Mouse (Mus musculus) layer of hippocampus, adult 2 months (tissue): Measurements from ENCODE around the gene Cpsf2. TPM values are rescaled to one million over a fixed set of nuclear protein-coding genes. Genes with fewer than 3 reads are reported as not detected.
A peak's percentile ranks its signal among the peaks of the same experiment; 100 is the strongest.

ENCODE experiments used
- DNase-seq, 2 experiments: peaks; one replicate each; pipeline ENCODE4 v3.0.0; 2022; ENCODE audit warnings: low spot score in 2 of 2
- H3K27ac ChIP-seq: fragments of 200-600 bp; 2 replicates; pipeline ENCODE4 v1.8.1; 2022
- H3K4me3 ChIP-seq: fragments of 200-600 bp; 2 replicates; pipeline ENCODE4 v1.8.1; 2022; ENCODE audit warnings: mild to moderate bottlenecking
- CTCF ChIP-seq: fragments of 200-600 bp; conservative IDR thresholded peaks from 2 replicates; pipeline ENCODE4 v1.8.1; 2022; ENCODE audit warnings: antibody characterized with exemption, mild to moderate bottlenecking, moderate library complexity
- total RNA-seq, 2 experiments: library from RNA; stranded (reverse); gene quantifications; 2 replicates each; pipeline ENCODE4 v1.2.3; 2021

Cpsf2 gene
- total RNA-seq, 2 experiments from 2014 or later = 26.3 to 27.4 TPM

DNA sequence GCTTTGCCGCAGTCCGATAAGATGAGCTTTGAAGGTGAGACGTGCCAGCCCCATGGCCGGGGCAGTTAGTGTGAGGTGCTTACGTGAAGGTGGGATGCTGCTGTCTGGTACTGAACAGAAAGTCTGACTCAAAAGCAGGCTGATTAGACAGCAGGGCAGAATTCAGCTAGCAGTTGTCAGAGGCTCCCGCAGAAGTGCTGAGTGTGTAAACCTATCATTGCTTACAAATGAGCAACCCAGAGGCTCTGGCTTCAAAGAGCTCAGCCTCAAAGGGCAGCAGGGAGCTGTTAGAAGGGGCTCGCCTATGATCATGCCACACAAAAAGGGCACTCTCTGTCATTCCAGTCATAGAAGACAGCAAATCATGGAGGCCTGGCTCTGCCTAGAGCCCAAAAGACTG lies 66.5 kb downstream of the Cpsf2 start:
- no peak for DNase-seq
- Histone ChIP-seq H3K4me3 (no peak overlapping the region), H3K27ac (no peak overlapping the region)
- TF ChIP-seq CTCF = no peak

GRCm38 (mm10) chr12:102043840-102044239 lies 68.1 kb downstream of the Cpsf2 start:
- no peak for DNase-seq
- Histone ChIP-seq H3K27ac (no peak overlapping the region), H3K4me3 (no peak overlapping the region)
- TF ChIP-seq CTCF = no peak

- Histone ChIP-seq H3K27ac (no peak overlapping the region), H3K4me3 (no peak overlapping the region)
- DNase-seq = no peak
- TF ChIP-seq CTCF = peak; percentile 38
These were observed 78.4 kb downstream of the Cpsf2 start for GRCm38 (mm10) chr12:102054155-102054554.

DNA sequence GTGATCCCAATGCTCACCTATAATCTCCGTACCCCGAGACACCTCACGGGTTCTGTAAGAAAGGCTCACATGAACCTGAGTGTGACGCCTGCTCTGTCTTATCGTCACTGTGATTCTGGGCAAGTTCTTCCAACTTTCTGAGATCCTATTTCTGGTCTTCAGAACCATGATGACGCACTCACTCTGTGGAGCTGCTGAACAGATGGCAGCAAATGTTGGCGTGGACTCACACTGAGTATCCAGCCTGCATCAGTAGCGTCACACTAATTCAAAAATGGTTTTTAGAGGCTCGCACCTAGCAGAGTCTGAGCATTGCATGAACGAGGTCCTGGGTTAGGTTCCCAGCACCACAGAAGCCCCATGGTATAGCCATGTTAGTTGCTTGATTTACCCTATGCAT lies 80.0 kb downstream of the Cpsf2 start:
- H3K27ac ChIP-seq = no peak overlapping the region
- H3K4me3 ChIP-seq = no peak overlapping the region
- no peak for TF ChIP-seq CTCF
- DNase-seq = peak; percentile 62 to 75

Other genes starting within 250 kb of the Cpsf2 start
- gene Fbln5, start 156.9 kb upstream of the Cpsf2 start, total RNA-seq = 1 to 10 TPM; 3.6 to 4.9 TPM
- 10 to 100 TPM; 31.8 to 32.9 TPM for gene Trip11, start 62.7 kb upstream of the Cpsf2 start, total RNA-seq
- gene Atxn3, start 17.7 kb upstream of the Cpsf2 start, total RNA-seq = 10 to 100 TPM; 20.2 to 23.4 TPM
- gene Slc24a4, start 152.7 kb downstream of the Cpsf2 start, total RNA-seq = 10 to 100 TPM; 46.6 to 48.6 TPM